Mouse (Mus musculus): ENCODE measurements around the gene Htatip2.

- TF ChIP-seq POLR2A (IDR thresholded peaks at IDR 0.05; ENCODE audit: control insufficient read depth, extremely low read depth, insufficient read depth, low read length, poor library complexity) (no peak), CTCF (IDR thresholded peaks at IDR 0.05; ENCODE audit: borderline replicate concordance, control insufficient read depth, extremely low read depth, insufficient read depth, low read length, poor library complexity) (0 out of 2 replicates have a peak, but pooled peaks have one; percentile 31)
Observed at GRCm38 (mm10) chr7:49752730-49753506, 6.0 kb upstream of the Htatip2 start.
